Mouse (Mus musculus) hindlimb bud, embryonic 11.5 days (tissue): ENCODE data around the gene Gm29797.

Source experiments
- DNase-seq: peaks from one replicate; pipeline ENCODE4 v3.0.0-alpha.2; 2012; ENCODE audit warnings: low read depth, low spot score; ENCODE audit errors: extremely low spot score

The Gm29797 gene

GRCm38 (mm10) chr2:181671984-181672383, 15.2 kb downstream of the Gm29797 start:
- no peak for DNase-seq

GRCm38 (mm10) chr2:181673501-181673900, 16.7 kb downstream of the Gm29797 start:
- no peak for DNase-seq

DNA sequence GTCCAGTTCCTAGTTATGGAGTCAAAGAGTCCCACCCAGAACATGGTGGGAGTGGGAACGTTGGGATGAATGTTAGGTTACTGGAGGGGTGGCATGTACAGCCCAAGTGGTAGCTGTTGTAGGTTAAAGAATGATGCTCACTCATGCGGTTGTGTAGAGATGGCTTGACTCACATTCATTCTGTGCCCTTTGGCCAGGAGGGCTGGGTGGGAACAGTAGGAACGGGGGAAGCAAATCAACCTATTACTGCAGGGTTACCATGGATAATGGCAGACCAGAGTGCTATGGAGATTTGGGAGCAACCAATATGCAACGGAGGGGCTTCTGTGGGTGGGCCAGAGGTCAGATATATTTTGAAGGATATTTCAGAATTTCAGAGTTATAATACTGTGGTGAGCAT, 18.1 kb downstream of the Gm29797 start:
- no peak for DNase-seq

GRCm38 (mm10) chr2:181675454-181675853, 18.6 kb downstream of the Gm29797 start:
- no peak for DNase-seq

DNA sequence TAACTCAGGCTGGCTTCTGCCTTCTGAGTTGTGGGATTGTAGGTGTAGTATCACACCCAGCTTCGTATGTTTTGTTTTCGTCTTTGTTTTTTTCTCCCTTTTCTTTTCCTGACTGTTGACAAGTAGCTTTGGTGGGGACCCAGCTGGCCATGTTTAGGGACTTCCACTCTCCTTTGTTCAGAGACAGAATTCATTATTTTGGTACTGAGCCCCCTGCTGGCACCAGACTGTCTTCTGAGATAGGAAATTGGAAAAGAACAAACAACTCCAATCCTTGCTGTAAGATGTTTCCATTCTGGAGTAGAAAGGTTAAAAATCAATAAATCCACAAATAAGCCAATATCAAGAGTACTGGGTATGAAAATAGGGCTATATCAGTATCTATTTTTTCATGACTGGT, 19.6 kb downstream of the Gm29797 start:
- no peak for DNase-seq

DNA sequence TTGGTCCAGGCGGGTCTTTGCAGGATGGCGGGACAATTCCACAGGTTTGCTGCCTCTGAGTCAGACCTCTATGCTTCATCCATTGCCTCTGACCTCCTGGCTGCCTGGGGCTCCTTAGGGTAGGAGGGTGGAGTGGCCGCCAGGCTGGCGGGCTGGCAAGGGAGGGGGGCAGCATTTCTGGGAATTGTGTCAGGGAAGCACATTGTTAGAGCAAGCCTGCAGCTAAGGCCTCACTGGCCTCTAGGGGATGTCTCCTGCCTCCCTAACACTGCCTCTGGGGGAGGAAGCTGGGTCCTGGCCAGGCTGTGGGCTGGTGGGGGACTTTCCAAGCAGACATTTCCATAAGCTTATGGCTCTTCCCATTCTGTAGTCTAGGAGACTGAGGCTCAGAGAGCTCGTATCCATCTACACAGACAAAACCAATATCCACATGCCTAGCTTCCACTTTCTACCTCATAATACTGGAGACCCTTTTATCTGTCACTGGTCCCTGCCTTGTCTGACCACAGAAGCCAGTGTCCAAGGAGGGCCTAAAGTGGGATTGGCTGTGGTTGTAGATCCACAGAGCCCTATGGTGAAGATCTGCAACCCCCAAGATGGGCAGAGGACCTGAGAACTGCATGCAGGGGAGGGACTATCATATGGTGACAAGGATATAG, 20.4 kb downstream of the Gm29797 start:
- no peak for DNase-seq

DNA sequence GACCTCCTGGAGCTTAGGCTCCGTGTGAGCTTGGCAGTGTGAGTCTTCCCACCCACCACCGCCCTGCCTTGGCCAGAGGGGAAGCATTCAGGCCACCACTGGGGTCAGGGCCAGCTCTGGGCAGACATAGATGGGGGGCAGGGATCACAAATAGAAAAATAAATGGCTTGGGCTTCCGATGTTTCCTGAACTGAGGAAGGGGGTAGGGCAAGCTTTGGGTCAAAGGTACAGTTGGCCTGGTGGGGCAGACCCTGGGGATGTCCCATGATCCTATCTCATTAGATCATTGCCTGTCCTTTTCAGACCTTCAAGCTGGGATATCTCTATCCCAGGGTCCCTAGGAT, 20.9 kb downstream of the Gm29797 start:
- no peak for DNase-seq

- DNase-seq: peak; percentile 67
These were observed 21.9 kb downstream of the Gm29797 start for GRCm38 (mm10) chr2:181678780-181679179.

- no peak for DNase-seq
These were observed 23.3 kb downstream of the Gm29797 start, which contains the start of gene Tcea2 for GRCm38 (mm10) chr2:181679951-181680715. TSS of gene Tcea2 (plus strand) at chr2:181680310.

- no peak for DNase-seq
These were observed 23.9 kb downstream of the Gm29797 start for GRCm38 (mm10) chr2:181680716-181681117.

GRCm38 (mm10) chr2:181681978-181682377, 25.1 kb downstream of the Gm29797 start:
- DNase-seq: no peak

GRCm38 (mm10) chr2:181683381-181683780, 26.5 kb downstream of the Gm29797 start:
- no peak for DNase-seq

DNA sequence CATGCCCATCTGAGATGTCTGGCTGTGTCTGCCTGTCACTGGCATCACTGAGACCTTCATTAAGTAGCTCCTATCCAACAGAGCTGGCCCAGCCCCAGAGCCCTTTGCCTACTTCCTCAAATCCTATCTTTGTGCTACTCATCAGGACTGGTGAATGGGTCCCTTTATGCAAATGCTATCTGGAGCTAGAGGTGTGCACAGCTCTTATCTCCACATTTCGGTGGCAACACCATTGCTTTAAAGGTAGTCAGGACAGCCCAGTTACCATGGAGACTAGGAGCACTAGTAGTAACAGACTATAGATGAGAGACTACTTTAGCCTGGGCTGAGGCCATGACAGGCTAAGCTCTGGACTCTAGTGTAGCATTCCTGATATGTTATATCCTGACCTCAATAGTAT, 27.9 kb downstream of the Gm29797 start:
- no peak for DNase-seq

- no peak for DNase-seq
These were observed 28.9 kb downstream of the Gm29797 start for GRCm38 (mm10) chr2:181685686-181686085.

GRCm38 (mm10) chr2:181687586-181687985, 30.8 kb downstream of the Gm29797 start:
- no peak for DNase-seq

DNA sequence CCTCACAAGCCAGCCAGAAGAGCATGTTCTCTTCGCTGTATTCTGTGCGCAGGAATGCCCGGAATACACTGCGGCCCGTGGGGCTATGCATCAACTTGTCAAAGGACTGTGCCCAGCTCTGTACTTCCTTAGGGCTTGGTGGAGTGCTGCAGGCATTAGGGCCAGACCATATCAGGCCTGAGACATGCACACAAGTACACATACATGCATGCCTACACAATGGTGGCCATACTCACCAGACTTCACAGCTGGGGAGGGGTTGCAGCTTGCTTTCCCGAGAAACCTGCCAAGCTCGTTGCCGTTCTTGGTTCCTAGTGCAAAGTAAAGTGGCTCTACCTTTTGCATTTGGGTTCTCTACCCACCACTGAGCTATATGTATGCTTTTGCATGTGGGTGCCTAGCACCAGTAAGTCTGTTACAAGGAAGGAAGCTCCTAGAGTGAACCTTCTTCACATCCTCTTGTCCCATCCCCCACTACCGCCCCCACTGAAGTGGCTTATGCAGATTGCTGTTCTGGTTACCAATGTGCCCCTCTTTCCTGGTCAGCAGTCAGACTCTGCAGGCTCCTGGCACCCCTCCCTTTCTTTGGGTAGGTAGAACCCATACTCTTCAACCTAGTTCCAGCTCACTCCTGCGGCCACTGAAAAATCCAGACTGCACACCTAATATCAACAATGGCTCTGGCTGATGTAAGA, 32.8 kb downstream of the Gm29797 start:
- no peak for DNase-seq

- no peak for DNase-seq
These were observed 34.2 kb downstream of the Gm29797 start for GRCm38 (mm10) chr2:181691083-181691482.

DNA sequence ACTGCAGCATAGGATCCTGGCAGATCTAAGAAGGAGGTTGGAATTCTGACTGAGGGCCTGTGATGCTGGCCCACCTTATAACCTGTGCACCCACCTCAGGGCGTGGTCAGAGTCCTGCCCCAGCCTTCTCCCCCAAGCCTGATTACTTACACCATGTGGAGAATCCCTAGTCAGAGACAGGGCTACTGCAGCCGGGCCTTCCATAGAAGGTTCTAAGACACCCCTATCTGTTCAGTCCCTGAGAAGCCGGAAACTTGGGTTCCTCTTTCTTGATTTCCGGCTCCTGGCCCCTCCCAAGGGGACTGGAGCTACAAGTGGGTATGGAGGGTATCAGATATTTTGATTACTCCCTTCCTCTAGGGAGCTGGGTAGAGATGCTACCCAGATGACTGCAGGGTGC, 34.7 kb downstream of the Gm29797 start:
- no peak for DNase-seq

DNA sequence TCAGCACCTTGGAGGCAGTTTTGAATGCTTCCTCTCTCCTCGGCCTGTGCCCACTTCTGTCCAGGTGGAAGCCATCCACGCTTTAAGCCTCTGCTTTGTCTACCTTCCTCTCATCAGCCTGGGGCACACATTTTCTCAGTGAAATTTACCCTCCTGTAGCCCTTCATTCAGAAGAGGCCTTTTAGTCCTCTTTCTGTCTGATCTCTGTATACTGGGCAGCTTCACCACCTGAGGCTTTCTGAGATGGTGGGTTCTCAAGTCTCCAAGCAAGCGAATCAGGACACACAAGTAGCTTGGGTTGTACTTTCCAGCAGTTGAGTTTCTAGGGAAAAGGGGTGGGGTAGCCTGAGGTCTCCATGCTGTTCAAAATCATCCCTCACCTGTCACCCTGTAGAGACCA, 35.5 kb downstream of the Gm29797 start:
- no peak for DNase-seq

- DNase-seq: no peak
These were observed 36.8 kb downstream of the Gm29797 start, which contains the start of gene Rgs19 for GRCm38 (mm10) chr2:181693339-181694280. TSS of gene Rgs19 (minus strand) at chr2:181693977.

- DNase-seq: no peak
These were observed 37.7 kb downstream of the Gm29797 start for GRCm38 (mm10) chr2:181694581-181694980.
